9 mouse cellular contexts compared by ENCODE assay signal in genomic region chr17:45680391-45680980, GRCm38 (mm10). TPM values are rescaled to one million over a fixed set of nuclear protein-coding genes. Genes with fewer than 3 reads are reported as not detected.
A peak's percentile ranks its signal among the peaks of the same experiment; 100 is the strongest.
DNase-seq lines count a peak whose midpoint lies in the region; ATAC-seq and TF ChIP-seq lines count a peak whose summit lies in the region.
"Had no signal": no experiment of that assay in that cellular context is flagged by ENCODE, and none has a peak within 500 bp of the region (broad histone marks: within the 10 kb centered on the region; RNA-seq: fewer than 3 reads in every experiment).

No protein-coding gene starts in this region.

- no peaks in the 10 kb centered on the region for H3K9me3 ChIP-seq in embryonic facial prominence, embryonic 11.5 days (replicated peaks; ENCODE audit: control insufficient read depth, low read length)
- no peaks in the 10 kb centered on the region for H3K9me3 ChIP-seq in heart, embryonic 15.5 days (replicated peaks)
- no peaks in the 10 kb centered on the region for H3K9me3 ChIP-seq in limb, embryonic 14.5 days (ENCODE audit: control insufficient read depth, low read length)
- H3K9me3 ChIP-seq in neural tube, embryonic 14.5 days (ENCODE audit: control insufficient read depth, low read length), result no peaks in the 10 kb centered on the region

- peak; percentile 65 for DNase-seq in adrenal gland, postnatal 10 days
- no peak for DNase-seq in adrenal gland, adult 8-10 months
- DNase-seq in embryonic facial prominence, embryonic 11.5 days (ENCODE audit: low spot score), result peak; percentile 70
- DNase-seq in kidney, postnatal 10 days, result peak; percentile 66
- DNase-seq in limb, embryonic 14.5 days (ENCODE audit: low spot score), result peak; percentile 68

- no peak overlapping the region for H3K4me3 ChIP-seq in embryonic facial prominence, embryonic 11.5 days (ENCODE audit: low read depth, low read length)
- H3K4me3 ChIP-seq in heart, embryonic 15.5 days, result peak overlapping the region; percentile 27
- no peak overlapping the region for H3K4me3 ChIP-seq in limb, embryonic 14.5 days (replicated peaks; ENCODE audit: low read length)
- H3K4me3 ChIP-seq in neural tube, embryonic 14.5 days (ENCODE audit: low read depth, low read length), result peak overlapping the region; percentile 13; the same call in 1 of the 2 replicates

- H3K4me2 ChIP-seq in embryonic facial prominence, embryonic 11.5 days (ENCODE audit: low read depth, low read length), result peak overlapping the region; percentile 14; the same call in 1 of the 2 replicates
- peak overlapping the region; percentile 56 for H3K4me2 ChIP-seq in heart, embryonic 15.5 days
- peak overlapping the region; percentile 29; the same call in 1 of the 2 replicates for H3K4me2 ChIP-seq in limb, embryonic 14.5 days (replicated peaks; ENCODE audit: low read depth, low read length, severe bottlenecking)
- peak overlapping the region; percentile 38 for H3K4me2 ChIP-seq in neural tube, embryonic 14.5 days (ENCODE audit: low read depth, low read length)

- H3K4me1 ChIP-seq in embryonic facial prominence, embryonic 11.5 days (ENCODE audit: control insufficient read depth, insufficient read depth, low read length), result peaks cover 4% of the 10 kb centered on the region; the same call in 1 of the 2 replicates
- H3K4me1 ChIP-seq in heart, embryonic 15.5 days (replicated peaks), result peaks cover 22% of the 10 kb centered on the region
- peaks cover 12% of the 10 kb centered on the region for H3K4me1 ChIP-seq in limb, embryonic 14.5 days (ENCODE audit: control insufficient read depth, insufficient read depth, low read length)
- H3K4me1 ChIP-seq in neural tube, embryonic 14.5 days (ENCODE audit: control insufficient read depth, insufficient read depth, low read length), result peaks cover 15% of the 10 kb centered on the region

- ATAC-seq in embryonic facial prominence, embryonic 11.5 days (replicated peaks; ENCODE audit: insufficient number of reproducible peaks, low FRiP score, low TSS enrichment, low read depth), result no peak; the same call in 1 of the 2 replicates
- peak; percentile 74 for ATAC-seq in heart, embryonic 15.5 days (replicated peaks; ENCODE audit: insufficient number of reproducible peaks, insufficient read depth, low FRiP score, low read depth)
- peak; percentile 48; the same call in 1 of the 2 replicates for ATAC-seq in limb, embryonic 14.5 days (ENCODE audit: low FRiP score, low read depth)
- ATAC-seq in neural tube, embryonic 14.5 days (ENCODE audit: low read depth), result peak; percentile 80
- no peak for ATAC-seq in monocyte, adult 5-6 weeks (replicated peaks; ENCODE audit: insufficient number of reproducible peaks, low FRiP score, low TSS enrichment, poor library complexity, severe bottlenecking)

- 52% methylated on average over 8 of the region's 8 CpGs for WGBS in embryonic facial prominence, embryonic 11.5 days
- WGBS in heart, embryonic 15.5 days, result 48% methylated on average over 8 of the region's 8 CpGs
- 48% methylated on average over 8 of the region's 8 CpGs for WGBS in limb, embryonic 14.5 days
- WGBS in neural tube, embryonic 14.5 days, result 51% methylated on average over 8 of the region's 8 CpGs

- H3K36me3 ChIP-seq in embryonic facial prominence, embryonic 11.5 days (replicated peaks; ENCODE audit: control insufficient read depth, insufficient read depth, low read depth, low read length), result no peaks in the 10 kb centered on the region
- peaks cover 9% of the 10 kb centered on the region for H3K36me3 ChIP-seq in heart, embryonic 15.5 days
- peaks cover 28% of the 10 kb centered on the region for H3K36me3 ChIP-seq in limb, embryonic 14.5 days (ENCODE audit: control insufficient read depth, insufficient read depth, low read length)
- H3K36me3 ChIP-seq in neural tube, embryonic 14.5 days (ENCODE audit: control insufficient read depth, insufficient read depth, low read length), result peaks cover 21% of the 10 kb centered on the region

- peak overlapping the region; percentile 33; the same call in 1 of the 2 replicates for H3K9ac ChIP-seq in embryonic facial prominence, embryonic 11.5 days (replicated peaks; ENCODE audit: low read length)
- peak overlapping the region; percentile 51 for H3K9ac ChIP-seq in heart, embryonic 15.5 days
- H3K9ac ChIP-seq in limb, embryonic 14.5 days (ENCODE audit: low read depth, low read length, severe bottlenecking), result 0 out of 2 replicates have a peak overlapping the region, but pooled peaks have one; percentile 26
- peak overlapping the region; percentile 51 for H3K9ac ChIP-seq in neural tube, embryonic 14.5 days (replicated peaks; ENCODE audit: low read depth, low read length)

- H3K27me3 ChIP-seq in embryonic facial prominence, embryonic 11.5 days (ENCODE audit: control insufficient read depth, insufficient read depth, low read length), result no peaks in the 10 kb centered on the region
- no peaks in the 10 kb centered on the region for H3K27me3 ChIP-seq in heart, embryonic 15.5 days
- no peaks in the 10 kb centered on the region for H3K27me3 ChIP-seq in limb, embryonic 14.5 days (ENCODE audit: control insufficient read depth, insufficient read depth, low read length)
- H3K27me3 ChIP-seq in neural tube, embryonic 14.5 days (ENCODE audit: control insufficient read depth, insufficient read depth, low read length), result no peaks in the 10 kb centered on the region

- TF ChIP-seq POLR2A in limb, embryonic 14.5 days (IDR thresholded peaks at IDR 0.05; ENCODE audit: borderline replicate concordance, extremely low read depth, insufficient read depth, insufficient read length), result no peak

- H3K27ac ChIP-seq in embryonic facial prominence, embryonic 11.5 days (replicated peaks; ENCODE audit: low read depth, low read length), result no peak overlapping the region
- peak overlapping the region; percentile 70 for H3K27ac ChIP-seq in heart, embryonic 15.5 days
- H3K27ac ChIP-seq in limb, embryonic 14.5 days (replicated peaks; ENCODE audit: low read depth, low read length), result no peak overlapping the region; the same call in 1 of the 2 replicates
- H3K27ac ChIP-seq in neural tube, embryonic 14.5 days (ENCODE audit: low read depth, low read length), result peak overlapping the region; percentile 78

RNA-seq across cellular contexts. Expression of gene Mrpl14, which starts 5.6 kb away (rescaled TPM):
- total RNA-seq in adrenal gland, postnatal 10 days (2021), result 100 to 1,000 TPM; 131 to 137 TPM
- total RNA-seq in adrenal gland, adult 8-10 months (2022), result 100 to 1,000 TPM; 109 to 120 (median 112) TPM
- 127 and 141 TPM in 2 replicates for polyA plus RNA-seq in embryonic facial prominence, embryonic 11.5 days (2014; fragmentation: Nextera tagmentation; extraction: Ambion mirVana)
- polyA plus RNA-seq in heart, embryonic 15.5 days (2015; fragmentation: Nextera tagmentation; extraction: Ambion mirVana), result 124 and 133 TPM in 2 replicates
- polyA plus RNA-seq in limb, embryonic 14.5 days (2012; rRNA removed), result 98.3 and 113 TPM in 2 replicates
- polyA plus RNA-seq in limb, embryonic 14.5 days (2014; fragmentation: Nextera tagmentation; extraction: Ambion mirVana), result 146 and 147 TPM in 2 replicates
- polyA plus RNA-seq in neural tube, embryonic 14.5 days (2014; fragmentation: Nextera tagmentation; extraction: Ambion mirVana), result 110 and 129 TPM in 2 replicates
- total RNA-seq in monocyte, adult 5-6 weeks (2017), result 7.8 to 26.8 TPM (median 18.1 TPM) in 3 replicates

RNA-seq across cellular contexts. Expression of gene Tmem63b, which starts 6.2 kb away (rescaled TPM):
- total RNA-seq in adrenal gland, postnatal 10 days (2021), result 10 to 100 TPM; 44.9 to 56.8 TPM
- total RNA-seq in adrenal gland, adult 8-10 months (2022), result 10 to 100 TPM; 38.2 to 75.2 (median 53.9) TPM
- polyA plus RNA-seq in embryonic facial prominence, embryonic 11.5 days (2014; fragmentation: Nextera tagmentation; extraction: Ambion mirVana), result 23.5 and 24.8 TPM in 2 replicates
- polyA plus RNA-seq in heart, embryonic 15.5 days (2015; fragmentation: Nextera tagmentation; extraction: Ambion mirVana), result 35.1 and 42.4 TPM in 2 replicates
- polyA plus RNA-seq in limb, embryonic 14.5 days (2012; rRNA removed), result 90.7 and 113 TPM in 2 replicates
- polyA plus RNA-seq in limb, embryonic 14.5 days (2014; fragmentation: Nextera tagmentation; extraction: Ambion mirVana), result 24.5 and 28.5 TPM in 2 replicates
- 108 and 117 TPM in 2 replicates for polyA plus RNA-seq in neural tube, embryonic 14.5 days (2014; fragmentation: Nextera tagmentation; extraction: Ambion mirVana)
- total RNA-seq in monocyte, adult 5-6 weeks (2017), result 17.1 to 29.0 TPM (median 19.7 TPM) in 3 replicates

RNA-seq across cellular contexts. Expression of gene Capn11, which starts 21.4 kb away (rescaled TPM):
- under 1 TPM in 1 of 2 experiments, not detected in 1; 0.63 TPM for total RNA-seq in adrenal gland, postnatal 10 days (2021)
- under 1 TPM in 1 of 4 experiments, not detected in 3; 0.89 TPM for total RNA-seq in adrenal gland, adult 8-10 months (2022)
- polyA plus RNA-seq in embryonic facial prominence, embryonic 11.5 days (2014; fragmentation: Nextera tagmentation; extraction: Ambion mirVana), result 0.28 and 0.52 TPM in 2 replicates
- polyA plus RNA-seq in heart, embryonic 15.5 days (2015; fragmentation: Nextera tagmentation; extraction: Ambion mirVana), result 0.26 and 0.39 TPM in 2 replicates
- polyA plus RNA-seq in limb, embryonic 14.5 days (2012; rRNA removed), result 0.03 and 0.23 TPM in 2 replicates
- polyA plus RNA-seq in limb, embryonic 14.5 days (2014; fragmentation: Nextera tagmentation; extraction: Ambion mirVana), result not detected in 2 replicates
- polyA plus RNA-seq in neural tube, embryonic 14.5 days (2014; fragmentation: Nextera tagmentation; extraction: Ambion mirVana), result 3.4 TPM in 1 of 2 replicates, not detected in the other
- 0.68 TPM in 1 of 3 replicates, not detected in the others for total RNA-seq in monocyte, adult 5-6 weeks (2017)

RNA-seq across cellular contexts. Expression of gene 1600014C23Rik, which starts 53.2 kb away (rescaled TPM):
- not detected for total RNA-seq in adrenal gland, postnatal 10 days (2021)
- not detected for total RNA-seq in adrenal gland, adult 8-10 months (2022)
- 0.61 TPM in 1 of 2 replicates, not detected in the other for polyA plus RNA-seq in embryonic facial prominence, embryonic 11.5 days (2014; fragmentation: Nextera tagmentation; extraction: Ambion mirVana)
- 0.60 and 0.98 TPM in 2 replicates for polyA plus RNA-seq in heart, embryonic 15.5 days (2015; fragmentation: Nextera tagmentation; extraction: Ambion mirVana)
- polyA plus RNA-seq in limb, embryonic 14.5 days (2012; rRNA removed), result 0.15 TPM in 1 of 2 replicates, not detected in the other
- polyA plus RNA-seq in limb, embryonic 14.5 days (2014; fragmentation: Nextera tagmentation; extraction: Ambion mirVana), result 0.58 TPM in 1 of 2 replicates, not detected in the other
- not detected in 2 replicates for polyA plus RNA-seq in neural tube, embryonic 14.5 days (2014; fragmentation: Nextera tagmentation; extraction: Ambion mirVana)
- not detected in 3 replicates for total RNA-seq in monocyte, adult 5-6 weeks (2017)
- total RNA-seq: gastrocnemius, postnatal 4 days had no signal

Comparison
In these comparisons a context has a peak if more than half of its experiments do, and no peak if none do; other contexts are left out.
1. ATAC-seq: peak in heart, embryonic 15.5 days (single experiment), limb, embryonic 14.5 days (single experiment) and neural tube, embryonic 14.5 days (single experiment); none in embryonic facial prominence, embryonic 11.5 days (single experiment) and monocyte, adult 5-6 weeks (single experiment).
2. H3K27ac ChIP-seq: peak in heart, embryonic 15.5 days (single experiment) and neural tube, embryonic 14.5 days (single experiment); none in embryonic facial prominence, embryonic 11.5 days (single experiment) and limb, embryonic 14.5 days (single experiment).
3. H3K4me3 ChIP-seq: peak in heart, embryonic 15.5 days (single experiment) and neural tube, embryonic 14.5 days (single experiment); none in embryonic facial prominence, embryonic 11.5 days (single experiment) and limb, embryonic 14.5 days (single experiment).
4. Peak in every context shown above with its lines, with median percentiles within 50 percentile points of each other: H3K4me2 ChIP-seq and H3K9ac ChIP-seq.